Mouse (Mus musculus): ENCODE data around the gene Fryl.

DNA sequence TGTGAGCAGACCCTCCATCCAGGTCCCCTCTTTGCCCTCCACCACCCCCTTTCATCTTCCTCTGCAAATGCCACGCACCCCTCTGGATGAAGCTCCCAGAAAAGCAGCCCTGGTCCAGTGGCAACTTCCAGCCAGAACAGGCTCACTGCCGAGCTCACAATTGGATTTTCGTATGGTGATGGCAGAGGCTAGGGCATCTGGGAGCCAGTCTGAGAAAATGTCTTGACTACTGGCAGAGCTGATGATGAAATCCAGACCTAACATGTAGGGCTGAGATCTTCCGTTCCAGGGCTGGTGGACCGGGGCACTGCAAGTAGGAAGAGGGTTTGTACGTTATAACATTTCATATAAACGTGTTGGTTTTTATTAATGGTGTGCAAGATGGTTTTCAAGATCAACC is 268.6 kb downstream of the Fryl start:
- TF ChIP-seq CTCF (IDR thresholded peaks at IDR 0.05; ENCODE audit: low read depth) = no peak
- TF ChIP-seq EP300 (optimal IDR thresholded peaks at IDR 0.05) = no peak
